Mouse (Mus musculus) bone marrow, adult 2 months (tissue): Measurements from ENCODE around the gene Tpi1.

Source experiments
- CTCF ChIP-seq: fragments of 200-500 bp; IDR thresholded peaks from 2 replicates; pipeline ENCODE4 v1.5.1; 2011; ENCODE audit warnings: low read length, control low read depth; ENCODE audit not compliant: control insufficient read depth, insufficient read depth
- POLR2A ChIP-seq: fragments of 200-500 bp; IDR thresholded peaks from 2 replicates; pipeline ENCODE4 v1.6.1; 2011; ENCODE audit warnings: low read depth, mild to moderate bottlenecking, control low read depth, low read length, borderline replicate concordance; ENCODE audit not compliant: control insufficient read depth

GRCm38 (mm10) chr6:124765951-124766350, 48.1 kb downstream of the Tpi1 start:
- TF ChIP-seq CTCF (no peak), POLR2A (no peak)
